Mouse (Mus musculus) heart, postnatal 25 days (tissue): Measurements from ENCODE around the gene Rbl1. TPM values are rescaled to one million over a fixed set of nuclear protein-coding genes. Genes with fewer than 3 reads are reported as not detected.
"Not testable (repeated sequence)": the region's sequence is repeated elsewhere in the genome, so short reads cannot be mapped to it uniquely, and the experiment has no call there.

ENCODE experiments used
- DNase-seq: peaks from one replicate; pipeline ENCODE4 v3.0.0; 2022; ENCODE audit warnings: low spot score
- intact Hi-C: fragments of 180-260 bp; cut with DNase I; formaldehyde crosslinking; loops from one replicate; pipeline ENCODE4 v1.15.1; 2025
- total RNA-seq, 2 experiments: library from RNA; stranded (reverse); gene quantifications; 2 replicates each; pipeline ENCODE4 v1.2.3; 2021

Rbl1 gene
- total RNA-seq: 1 to 10 TPM; 2.3 to 2.5 TPM

DNA sequence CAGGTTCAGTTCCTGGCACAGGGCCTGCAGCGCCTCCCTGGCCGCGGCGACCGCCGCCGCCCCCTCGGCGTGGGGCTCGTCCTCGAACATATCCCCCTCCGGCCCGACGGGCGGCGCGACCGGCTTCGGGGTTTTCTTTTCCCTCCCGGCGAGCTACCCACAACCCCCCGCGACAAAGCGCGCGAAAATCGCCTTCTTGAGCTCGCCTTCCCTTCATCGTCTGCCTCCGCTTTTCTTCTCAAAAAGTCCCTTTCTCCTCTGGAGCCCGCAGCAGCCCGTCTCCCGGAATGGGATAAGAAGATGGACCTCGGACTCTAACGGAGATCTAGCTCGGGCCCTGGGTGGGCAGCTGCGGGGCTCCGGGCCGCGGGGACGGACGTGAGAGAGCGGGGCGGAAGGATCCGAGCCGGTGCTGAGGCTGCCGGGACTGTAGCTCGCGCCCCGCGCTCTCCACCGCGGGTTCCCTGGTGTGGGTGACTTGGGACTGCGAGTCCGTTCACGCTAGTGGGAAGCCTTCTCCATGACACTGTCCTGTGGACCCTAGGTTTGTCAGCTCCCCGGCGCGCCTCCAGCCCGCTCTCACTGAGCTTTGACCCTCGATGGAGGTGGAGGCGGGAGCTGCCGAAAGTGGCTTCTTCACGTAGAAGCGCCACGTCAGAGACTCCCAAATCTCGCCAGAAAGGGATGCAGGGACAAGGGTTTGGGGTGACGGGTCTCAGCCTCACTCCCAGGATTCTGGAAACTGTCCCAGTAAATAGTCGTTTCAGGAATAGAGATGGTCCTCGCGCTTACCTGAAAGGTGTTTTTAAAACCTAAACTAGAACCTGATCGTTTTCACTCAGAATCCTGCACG is at the start of gene Rbl1:
Gene Rbl1, minus strand, starts transcription at position 169 of the 853 bp plus-strand sequence.
- peak; percentile 77 for DNase-seq
- intact Hi-C loops: loop anchor here (5.0 kb wide), 1 partner anchor 73 kb away; the partner anchor contains the start of genes Mroh8 and Rpn2

DNA sequence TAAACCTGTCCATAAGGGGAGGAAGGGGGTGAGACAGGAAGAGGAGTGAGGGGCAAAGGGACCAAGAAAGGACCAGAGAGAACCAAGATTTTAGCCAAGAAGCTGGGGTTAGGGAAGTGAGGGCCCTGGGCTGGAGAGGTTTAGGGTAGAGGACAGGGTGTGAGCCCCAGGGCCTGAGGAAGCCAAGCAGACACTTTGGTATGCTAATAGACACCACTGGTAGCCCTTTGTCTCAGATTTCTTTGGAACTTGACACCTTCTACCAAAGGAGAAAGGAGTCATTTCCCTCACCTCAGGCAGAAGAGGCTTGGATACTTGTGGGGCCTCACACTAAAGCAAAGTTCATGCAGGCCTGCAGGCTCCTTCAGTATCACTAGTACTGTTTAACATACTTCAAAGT is 43.8 kb upstream of the Rbl1 start:
- intact Hi-C loops: no loop called here
- DNase-seq: no peak

DNA sequence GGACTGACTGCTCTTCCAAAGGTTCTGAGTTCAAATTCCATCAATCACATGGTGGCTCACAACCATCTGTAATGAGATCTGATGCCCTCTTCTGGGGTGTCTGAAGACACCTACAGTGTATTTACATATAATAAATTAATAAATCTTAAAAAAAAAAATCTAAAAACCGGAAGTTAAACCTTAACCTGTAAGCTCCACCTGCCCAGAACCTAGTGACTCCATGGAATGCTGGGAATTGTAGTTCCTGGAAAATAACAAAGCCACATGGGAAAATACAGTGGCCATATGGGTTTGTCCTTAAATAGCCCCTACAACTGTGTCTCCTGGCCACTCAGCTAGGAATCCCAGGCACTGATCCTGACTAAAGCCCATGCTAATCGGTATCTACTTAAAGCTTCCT is 41.3 kb upstream of the Rbl1 start:
- intact Hi-C loops: no loop called here
- no peak for DNase-seq

DNA sequence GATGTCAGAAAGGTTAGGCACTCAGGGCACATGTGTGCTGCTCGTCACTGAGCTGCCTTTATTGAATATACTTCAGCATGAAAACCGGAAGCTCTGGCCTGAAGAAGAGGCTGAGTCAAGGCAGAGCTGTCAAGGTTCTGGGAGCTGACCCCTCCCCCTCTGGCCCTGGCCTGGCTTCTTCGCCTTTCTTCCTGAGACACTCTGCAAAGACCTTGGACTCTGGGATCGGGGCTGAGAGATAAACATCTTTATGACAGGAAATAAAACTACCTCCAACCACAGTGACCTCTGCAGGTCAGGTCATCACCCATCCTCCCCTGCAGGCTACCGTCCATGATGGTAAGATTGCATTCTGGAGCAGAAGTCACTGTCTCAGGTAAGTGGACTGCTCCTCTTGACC is 40.7 kb upstream of the Rbl1 start:
- DNase-seq: no peak
- intact Hi-C loops: no loop called here

DNA sequence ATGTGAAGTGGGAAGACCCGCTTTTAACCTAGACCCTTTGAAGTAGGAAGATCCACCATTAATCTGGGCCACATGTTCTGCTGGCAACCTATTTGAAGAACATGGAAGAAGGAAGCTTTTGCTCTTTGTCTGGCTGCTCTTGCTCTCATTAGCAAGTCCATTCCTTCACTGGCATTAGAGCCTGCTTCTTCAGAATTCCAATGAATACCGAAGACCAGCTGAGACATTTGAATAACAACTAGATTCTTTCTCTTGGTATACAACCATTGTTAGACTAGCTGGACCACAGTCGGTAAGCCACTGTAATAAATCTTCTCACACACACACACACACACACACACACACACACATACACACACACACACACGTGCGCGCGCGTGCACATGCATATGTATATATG is 31.6 kb upstream of the Rbl1 start:
- intact Hi-C loops: no loop called here
- no peak for DNase-seq

DNA sequence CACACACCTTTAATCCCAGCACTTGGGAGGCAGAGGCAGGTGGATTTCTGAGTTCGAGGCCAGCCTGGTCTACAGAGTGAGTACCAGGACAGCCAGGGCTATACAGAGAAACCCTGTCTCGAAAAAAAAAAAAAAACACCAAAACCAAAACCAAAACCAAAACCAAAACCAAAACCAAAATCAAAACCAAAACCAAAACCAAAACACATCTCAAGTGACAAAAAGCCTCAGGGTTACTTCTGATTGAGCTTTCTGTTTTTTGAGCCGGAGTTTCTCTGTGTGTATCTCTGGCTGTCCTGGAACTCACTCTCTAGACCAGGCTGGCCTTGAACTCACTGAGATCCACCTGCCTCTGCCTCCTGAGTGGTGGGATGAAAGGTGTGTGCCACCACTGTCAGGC is 17.6 kb upstream of the Rbl1 start:
- intact Hi-C loops, DNase-seq: not testable (repeated sequence)

DNA sequence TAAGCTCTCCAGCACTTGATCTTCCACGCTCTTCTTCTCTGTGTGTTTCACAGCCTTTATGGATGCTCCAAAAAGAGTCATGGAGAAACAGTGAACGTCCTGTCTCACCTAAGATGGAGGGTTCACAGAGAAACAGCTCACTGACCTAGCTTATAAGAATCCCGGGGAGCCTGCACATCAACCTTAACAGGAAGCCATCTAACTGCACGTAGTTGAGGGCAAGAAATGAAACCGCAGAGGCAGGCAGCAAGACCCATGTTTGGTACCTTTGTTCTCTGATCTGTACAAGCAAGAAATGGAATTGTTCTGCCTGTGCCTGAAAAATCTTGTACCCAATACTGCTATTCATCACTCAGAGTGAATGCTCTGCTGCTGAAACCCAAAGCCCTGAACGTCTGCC is 15.8 kb upstream of the Rbl1 start:
- intact Hi-C loops: no loop called here
- no peak for DNase-seq

DNA sequence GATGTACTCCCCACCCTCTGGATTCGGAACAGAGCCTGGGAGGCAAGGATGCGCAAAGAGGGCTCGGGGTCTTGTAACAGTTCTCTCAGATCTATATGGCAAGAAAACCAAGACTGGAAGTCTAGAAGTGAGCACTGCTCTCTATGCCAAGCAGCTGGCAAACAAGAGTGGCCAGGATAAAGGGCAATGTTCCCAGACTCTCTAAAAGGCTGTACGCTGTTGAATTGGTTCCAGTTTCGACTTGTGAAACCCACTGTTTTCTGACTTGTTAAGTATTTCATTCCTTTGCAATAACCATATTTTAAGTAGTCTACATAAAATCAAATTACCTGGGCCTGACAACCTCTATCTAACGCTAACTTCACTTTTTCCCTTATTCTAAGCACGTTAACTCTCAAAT is 7.4 kb upstream of the Rbl1 start:
- intact Hi-C loops: no loop called here
- DNase-seq: no peak

DNA sequence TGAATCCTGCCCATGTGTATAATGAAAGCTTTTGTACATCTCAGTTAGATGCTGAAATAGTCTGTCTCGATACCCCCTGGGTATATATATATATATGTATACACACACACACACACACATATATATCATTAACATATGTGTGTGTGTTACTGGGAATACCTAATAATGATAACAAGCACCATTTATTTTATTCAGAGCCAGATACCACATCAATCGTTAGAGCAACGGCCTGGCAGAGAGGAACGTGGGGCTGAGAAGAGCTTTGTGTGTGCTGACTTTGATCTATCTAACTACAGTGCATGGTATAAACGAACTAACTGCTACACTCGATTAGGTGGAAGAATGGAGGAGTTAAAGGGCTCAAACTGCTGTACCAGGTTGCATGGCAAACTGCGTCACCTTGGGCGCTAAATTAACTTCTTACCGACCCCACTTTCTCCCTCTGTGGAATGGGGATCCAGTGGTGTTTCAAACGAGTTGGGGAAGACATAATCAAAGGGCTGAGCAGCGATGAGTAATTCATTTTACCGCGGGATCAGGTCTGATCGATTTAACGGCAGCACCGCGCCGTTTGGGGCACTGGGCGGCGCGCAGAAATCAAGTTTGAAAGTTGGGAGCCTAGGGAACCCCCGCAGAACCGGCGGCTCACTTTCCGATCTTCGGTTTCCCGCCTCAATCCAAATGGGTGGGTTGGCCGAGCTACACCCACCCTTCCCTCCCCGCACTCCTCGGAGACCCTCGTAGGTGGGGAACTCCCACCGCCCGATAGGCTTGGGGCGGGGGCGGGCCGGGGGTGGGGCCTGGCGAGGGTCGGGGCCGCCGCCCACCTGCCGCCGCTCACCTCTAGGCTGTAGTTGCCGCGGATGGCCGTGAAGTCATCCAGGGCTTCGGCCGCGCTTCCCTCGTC is 622 bp downstream of the Rbl1 start:
- intact Hi-C loops: no loop called here
- no peak for DNase-seq

DNA sequence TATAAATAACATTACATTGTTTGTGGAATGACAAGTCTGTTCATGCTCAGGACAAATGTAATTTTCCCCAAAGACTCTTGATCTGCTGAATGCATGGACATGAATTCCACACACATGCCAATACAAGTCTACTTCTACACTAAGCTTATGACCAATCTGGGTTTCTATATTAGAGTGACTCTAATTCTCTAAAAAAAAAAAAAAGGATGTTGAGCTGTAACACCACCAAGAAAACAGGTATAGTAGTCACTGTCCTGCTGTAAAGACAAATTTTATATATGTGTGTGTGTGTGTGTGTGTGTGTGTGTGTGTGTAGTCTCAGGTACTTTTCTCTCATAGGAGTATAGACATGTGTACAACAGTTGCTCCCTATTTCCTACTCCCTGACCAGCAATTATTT is 1.3 kb downstream of the Rbl1 start:
- intact Hi-C loops: no loop called here
- no peak for DNase-seq

DNA sequence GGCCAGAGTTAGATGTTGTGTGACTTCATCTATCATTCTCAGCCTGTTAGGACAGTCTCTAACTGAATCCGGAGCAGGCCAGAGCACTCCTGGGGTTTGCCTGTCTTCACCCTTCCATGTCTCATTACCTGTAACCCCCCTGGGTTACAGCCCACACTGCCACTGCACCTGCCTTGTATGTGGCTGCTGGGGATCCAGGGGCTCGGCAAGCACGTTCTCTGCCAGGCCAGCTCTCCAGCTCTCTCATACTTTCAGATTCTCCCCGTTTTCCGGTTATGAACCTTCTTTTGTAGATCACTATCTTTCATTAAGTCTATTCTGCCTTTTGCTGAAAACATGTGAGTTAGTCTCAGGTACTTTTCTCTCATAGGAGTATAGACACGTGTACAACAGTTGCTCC is 2.0 kb downstream of the Rbl1 start:
- intact Hi-C loops: no loop called here
- DNase-seq: no peak

DNA sequence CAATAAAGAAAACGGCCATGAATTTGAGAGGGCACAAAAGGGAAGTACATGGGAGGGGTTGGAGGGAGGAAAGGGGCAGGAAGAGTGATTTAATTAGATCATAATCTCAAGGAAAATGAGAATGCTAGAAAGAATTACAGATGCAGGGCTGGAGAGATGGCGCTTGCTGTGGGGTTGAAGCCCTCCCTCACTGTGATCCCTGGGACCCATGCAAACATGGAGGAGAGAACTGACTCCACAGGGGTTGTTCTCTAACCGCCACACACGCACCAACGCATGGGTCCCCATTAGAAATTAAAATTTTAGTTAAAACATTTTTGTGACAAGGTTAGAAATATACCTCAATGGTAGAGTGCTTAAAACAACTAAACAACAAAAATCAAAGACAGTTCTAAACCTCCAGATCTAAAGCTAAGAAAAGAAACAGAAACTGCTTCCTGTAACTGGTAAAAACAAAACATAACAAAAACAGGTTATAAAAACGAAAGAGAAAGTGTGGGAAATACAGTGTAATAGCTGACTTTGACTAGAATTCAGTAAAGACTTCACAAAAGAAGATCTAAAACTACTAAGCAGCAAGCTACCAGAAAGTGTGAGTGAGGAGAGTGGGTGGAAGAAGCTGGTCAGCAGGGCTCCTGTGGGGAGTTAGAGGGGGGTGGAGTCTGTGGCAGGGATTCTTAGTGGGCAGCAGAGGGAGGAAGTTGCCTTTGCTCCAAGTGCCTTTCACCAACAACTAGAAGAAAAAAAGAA is 3.1 kb downstream of the Rbl1 start:
- DNase-seq: peak; percentile 9
- intact Hi-C loops: loop anchor here (2.0 kb wide), 1 partner anchor 68 kb away; no protein-coding TSS in a partner anchor

DNA sequence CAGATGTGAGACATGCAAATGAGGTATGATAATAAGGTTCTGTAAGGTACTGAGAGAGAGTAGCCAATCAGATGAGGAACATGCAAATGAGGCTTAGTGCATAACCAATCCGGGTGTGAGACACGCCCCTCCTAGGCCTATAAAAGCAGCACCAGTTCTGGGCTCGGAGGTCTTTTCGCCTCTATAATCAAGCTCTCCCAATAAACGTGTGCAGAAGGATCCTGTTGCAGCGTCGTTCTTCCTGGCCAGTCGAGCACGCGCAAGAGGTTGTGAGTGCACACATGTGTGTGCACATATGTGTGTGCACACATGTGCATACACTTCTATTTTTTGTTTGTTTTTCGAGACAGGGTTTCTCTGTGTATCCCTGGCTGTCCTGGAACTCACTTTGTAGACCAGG is 5.9 kb downstream of the Rbl1 start:
- DNase-seq, intact Hi-C loops: not testable (repeated sequence)

DNA sequence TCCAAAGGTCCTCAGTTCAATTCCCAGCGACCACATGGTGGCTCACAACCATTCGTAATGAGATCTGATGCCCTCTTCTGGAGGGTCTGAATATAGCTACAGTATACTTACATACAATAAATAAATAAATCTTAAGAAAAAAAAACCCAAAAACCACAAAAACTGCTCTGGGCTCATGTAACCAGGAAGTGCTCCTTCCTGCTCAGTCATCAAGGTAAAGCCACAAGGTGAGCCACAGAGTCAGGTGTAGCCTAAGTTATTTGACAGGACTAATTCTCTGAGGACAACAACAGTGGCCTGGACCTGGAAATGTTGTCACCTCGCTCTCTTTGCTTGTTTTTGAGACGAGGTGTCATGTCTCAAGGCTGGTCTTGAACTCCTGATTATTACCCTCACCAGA is 13.7 kb downstream of the Rbl1 start:
- intact Hi-C loops: no loop called here
- no peak for DNase-seq

DNA sequence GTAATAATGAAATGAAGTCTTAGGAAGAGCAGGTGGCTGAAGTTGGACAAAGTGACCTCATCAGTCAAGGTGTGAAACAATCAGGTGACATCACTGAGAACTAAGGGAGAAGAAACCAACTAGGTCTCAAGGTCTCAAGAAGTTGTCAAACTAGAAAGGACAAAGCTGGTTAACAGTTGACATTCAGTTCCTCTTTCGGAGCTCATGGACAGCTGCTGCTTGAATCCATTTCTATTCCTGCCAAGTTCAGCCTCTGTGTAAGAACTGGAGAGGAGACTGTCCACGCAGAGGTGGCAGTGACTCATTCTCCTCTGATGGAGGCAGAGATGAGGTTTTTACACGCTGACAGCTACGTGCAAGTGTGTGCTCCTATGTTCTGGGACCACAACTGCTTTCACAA is 17.1 kb downstream of the Rbl1 start:
- DNase-seq: no peak
- intact Hi-C loops: no loop called here

DNA sequence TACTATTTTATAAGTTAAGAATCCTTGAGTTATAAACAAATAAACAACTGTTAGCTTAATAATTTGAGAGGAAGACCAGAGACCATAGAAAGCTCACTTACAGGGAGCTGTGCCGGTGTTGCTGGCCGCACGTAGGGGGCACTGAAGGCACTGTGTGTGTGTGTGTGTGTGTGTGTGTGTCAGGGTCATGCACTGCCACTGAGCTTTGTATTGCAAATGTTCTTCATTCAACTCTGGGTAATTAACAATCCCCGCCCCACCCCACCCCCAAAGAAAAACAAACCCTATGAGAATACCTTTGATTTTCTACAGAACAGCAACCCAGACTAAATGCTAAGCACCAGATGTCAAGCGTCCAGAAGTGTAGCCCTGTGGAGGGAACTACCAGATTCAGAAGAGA is 17.8 kb downstream of the Rbl1 start:
- no peak for DNase-seq
- intact Hi-C loops: no loop called here

DNA sequence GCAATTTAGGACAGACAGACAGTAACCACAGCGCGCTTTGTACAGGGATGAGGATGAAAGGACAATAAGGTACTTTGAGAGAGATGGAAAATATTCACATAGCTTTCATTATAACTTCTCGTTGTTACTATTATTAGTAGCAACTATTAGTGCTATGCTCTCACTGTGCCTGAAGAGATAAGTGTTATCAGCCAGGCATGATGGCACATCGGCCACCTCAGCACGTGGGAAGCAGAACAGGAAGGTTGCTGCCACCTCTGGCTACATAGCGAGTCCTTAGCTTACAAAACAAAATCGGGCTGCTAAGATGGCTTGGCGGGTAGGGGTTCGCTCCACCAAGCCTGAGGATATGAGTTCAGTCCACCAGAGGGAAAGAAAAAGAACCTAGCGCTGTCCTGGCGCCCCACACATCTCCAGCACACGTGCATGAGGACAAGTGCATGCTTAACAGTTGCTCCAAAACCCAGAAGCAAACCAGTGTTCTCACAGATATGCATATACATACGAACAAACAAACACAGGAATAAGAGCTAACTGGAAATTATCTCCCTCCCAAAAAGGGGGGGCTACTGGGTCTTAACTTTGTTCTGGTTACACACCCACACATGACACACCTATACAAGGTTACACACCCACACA is 19.2 kb downstream of the Rbl1 start:
- intact Hi-C loops: no loop called here
- no peak for DNase-seq

DNA sequence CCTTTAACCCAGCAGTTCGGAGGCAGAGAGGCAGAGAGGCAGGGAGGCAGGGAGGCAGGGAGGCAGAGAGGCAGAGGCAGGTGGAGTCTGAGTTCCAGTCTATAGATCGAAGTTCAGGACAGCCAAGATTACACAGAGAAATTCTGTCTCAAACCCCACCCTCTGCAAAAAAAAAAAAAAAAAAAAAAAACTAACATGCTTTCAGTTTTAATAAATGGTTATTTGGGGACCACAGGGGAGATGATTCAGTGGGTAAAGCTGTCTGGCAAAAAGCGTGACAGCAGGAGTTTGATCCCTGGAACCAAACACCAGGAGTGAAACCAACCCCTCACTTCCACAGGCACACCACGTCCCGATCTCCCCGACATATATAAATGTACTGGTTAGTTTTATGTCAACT is 26.2 kb downstream of the Rbl1 start:
- DNase-seq: no peak
- intact Hi-C loops: no loop called here

DNA sequence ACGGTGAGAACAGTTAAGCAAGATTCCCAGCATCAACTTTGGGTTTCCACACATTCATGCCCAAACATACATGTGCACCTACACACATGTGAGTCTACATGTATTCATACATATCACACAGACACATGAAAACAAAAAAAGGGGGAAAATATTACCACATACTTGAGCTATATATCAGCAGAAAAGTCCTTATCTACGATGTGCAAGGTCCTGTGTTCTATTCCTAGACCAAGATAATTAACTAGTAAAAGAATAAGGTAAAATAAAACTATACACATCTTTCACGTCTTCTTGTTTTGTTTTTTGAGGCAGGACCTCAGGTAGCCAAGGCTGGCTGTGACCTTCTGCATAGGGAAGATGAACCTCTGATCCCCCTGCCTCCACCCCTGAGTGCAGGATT is 28.1 kb downstream of the Rbl1 start:
- no peak for DNase-seq
- intact Hi-C loops: no loop called here

DNA sequence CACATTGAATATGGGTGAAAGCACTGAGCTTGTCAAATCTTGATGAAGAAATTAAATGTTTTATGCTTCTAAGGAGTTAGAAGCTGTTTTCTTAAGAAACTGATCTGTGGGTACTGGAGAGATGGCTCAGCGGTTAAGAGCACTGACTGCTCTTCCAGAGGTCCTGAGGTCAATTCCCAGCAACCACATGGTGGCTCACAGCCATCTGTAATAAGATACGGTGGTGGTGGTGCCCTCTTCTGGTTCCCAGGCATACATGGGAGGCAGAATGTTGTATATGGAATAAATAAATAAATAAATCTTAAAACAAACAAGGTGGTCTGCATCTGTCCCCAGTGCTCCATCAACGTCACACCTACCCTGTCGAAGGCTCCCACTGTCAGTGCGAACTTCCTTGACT is 29.9 kb downstream of the Rbl1 start:
- no peak for DNase-seq
- intact Hi-C loops: no loop called here
